Mouse (Mus musculus): ENCODE results near the gene Nup133. TPM values are rescaled to one million over a fixed set of nuclear protein-coding genes. Genes with fewer than 3 reads are reported as not detected.

The Nup133 gene
- polyA plus RNA-seq, 1 experiment, result 11.5 TPM

DNA sequence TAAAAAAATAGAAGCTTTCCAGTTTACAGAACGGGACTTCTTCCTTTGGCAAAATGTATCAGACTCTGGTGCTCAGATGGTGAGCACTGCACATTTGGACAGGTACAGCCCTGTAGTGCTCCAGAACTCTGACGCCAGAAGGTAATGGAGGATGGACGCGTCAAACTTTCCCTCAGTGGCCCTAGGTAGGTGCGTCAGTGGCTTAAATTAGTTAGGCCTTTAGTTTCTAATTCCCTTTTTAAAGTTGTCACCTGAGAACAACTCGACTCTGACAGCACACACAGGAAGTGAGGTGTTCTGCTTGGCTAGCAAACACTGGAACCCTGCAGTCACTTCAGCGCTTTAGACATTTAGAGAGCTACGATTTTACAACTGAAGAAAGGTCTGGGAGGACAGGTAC lies 4.6 kb upstream of the Nup133 start:
- DNase-seq (ENCODE audit: low read depth), result no peak

DNA sequence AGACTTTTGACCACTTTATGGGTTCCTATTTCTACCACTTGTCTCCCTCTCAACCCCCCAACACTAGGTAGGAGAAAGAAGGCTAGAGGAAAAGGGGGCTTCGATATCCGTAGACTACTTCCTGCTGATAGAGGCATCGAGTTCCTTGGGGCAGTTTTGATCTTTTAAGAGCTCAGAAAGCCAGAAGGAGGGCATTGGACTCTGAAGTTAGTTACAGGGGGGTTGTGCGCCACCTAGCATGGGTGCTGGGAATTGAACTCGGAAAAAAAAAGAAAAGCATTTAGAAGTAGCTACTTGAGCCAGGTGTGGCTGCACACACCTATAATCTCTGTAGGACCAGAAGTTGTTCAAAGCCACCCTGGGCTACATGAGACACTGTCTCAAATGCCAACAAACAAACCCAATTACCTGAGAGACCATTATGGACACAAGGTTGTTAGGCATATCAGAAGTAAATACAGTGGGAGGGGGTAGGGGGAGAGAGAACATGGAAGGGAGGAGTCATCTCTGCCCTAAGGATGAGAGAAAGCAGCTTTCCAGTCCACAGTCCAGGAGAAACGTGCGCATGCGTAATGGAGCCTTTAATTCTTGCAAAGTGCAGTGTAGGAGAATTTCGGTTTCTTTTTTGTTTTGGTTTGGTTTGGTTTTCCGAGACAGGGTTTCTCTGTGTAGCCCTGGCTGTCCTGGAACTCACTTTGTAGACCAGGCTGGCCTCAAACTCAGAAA lies 1.2 kb upstream of the Nup133 start:
- DNase-seq (ENCODE audit: low read depth), result no peak

DNA sequence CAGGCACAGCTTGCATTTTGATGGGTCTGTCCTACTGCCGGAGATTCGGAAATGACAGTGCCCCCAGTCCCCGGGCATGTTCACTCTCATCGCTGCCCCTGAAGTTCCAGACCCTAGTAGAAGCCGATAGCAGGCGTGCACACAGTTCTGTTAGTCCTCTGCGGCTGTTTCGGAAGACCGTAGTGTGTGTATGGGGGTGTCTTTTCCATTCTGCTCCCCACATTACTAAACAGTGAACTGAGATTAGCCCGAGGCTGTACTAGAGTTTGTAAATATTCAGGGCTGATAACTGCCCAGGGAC lies 571 bp upstream of the Nup133 start:
- no peak for DNase-seq (ENCODE audit: low read depth)

DNA sequence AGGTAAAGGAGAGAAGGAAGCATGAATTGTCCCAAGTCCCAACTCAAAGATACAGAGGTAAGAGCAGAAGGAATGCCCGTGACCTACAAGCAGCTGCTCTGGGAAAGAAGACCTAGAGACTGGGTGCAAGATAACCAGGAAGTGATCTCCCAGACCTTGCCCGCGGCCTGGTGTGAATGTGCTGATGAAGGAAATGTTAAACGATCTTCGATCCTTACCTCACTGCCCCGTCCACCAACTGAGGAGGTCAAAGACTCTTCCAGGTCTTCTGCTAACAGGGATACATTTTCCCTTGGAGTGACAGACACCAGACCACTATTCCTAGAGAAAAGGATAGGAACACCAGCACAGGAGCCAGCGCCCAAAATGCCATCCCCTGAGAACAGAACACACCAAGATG lies 20.0 kb downstream of the Nup133 start:
- DNase-seq (ENCODE audit: low read depth), result no peak

DNA sequence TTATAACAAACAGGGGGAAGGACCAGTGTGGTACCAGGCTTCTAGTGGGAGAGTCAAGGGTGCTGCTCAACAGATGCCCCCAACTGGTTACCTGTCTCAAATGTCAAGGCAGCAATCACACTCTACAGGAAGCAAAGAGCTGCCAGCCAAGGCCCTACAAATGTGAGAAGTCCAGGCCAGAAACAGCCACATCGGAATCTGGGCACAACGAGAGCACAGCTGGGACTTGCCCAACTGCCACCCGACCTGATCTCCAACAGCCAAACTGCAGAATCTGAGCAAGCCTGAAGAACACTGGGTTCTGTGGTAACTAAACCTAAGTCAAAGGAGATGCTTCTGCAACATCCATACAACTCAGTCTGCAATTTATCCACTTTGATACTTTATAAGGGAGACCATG lies 23.4 kb downstream of the Nup133 start:
- DNase-seq (ENCODE audit: low read depth), result no peak

DNA sequence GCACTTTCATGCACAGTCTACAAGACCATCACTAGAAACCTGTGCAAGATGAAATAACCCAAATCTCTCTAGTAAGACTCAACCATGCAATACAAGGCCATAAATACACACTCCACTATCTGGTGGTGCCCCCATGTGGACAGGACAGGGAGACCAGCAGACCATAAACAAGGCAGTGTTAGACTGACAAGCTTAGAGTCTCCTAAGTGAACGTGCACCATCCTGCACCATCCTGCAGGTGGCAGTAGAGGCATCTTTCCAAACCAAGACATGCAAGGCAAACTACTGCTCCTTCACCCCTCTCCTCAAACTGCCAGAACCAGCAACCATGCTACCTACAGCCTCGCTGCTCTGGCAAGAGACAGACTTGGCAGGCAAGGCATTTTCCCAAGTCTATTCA lies 24.3 kb downstream of the Nup133 start:
- no peak for DNase-seq (ENCODE audit: low read depth)

DNA sequence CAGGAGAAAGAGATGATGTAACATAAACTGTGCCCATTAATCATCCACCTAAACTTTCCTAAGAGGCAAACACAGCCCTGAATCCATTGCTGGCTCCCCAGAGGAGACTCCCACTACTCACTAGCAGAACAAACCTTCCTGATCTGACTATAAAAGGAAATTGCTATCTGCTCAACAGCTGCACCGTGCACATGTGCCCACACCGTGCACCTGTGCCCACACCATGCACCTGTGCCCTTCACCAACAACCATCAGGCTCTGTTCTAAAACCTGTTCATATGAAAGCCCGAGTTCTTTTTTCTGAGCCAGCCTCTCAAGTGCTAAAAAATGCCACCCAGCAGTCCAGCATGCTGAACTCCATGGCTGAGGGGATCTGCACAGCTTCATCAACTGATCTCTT lies 34.4 kb downstream of the Nup133 start:
- no peak for DNase-seq (ENCODE audit: low read depth)

DNA sequence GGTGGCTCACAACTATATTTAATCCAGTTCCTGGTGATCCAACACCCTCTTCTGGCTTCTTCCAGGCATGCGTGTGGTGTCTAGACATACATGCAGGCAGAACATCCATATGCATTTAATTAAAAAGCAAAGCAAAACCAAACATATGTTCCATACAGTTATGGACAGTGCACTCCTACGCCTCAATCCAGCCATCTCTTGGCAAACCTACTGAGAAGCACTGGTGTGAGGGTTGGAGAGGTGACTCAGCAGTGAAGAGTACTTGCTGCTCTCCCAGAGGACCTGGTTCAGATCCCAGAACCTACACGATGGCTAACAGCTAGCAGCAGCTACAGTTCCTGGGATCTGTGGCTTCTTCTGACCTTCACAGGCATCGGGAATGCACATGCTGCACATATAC lies 36.8 kb downstream of the Nup133 start:
- no peak for DNase-seq (ENCODE audit: low read depth)

DNA sequence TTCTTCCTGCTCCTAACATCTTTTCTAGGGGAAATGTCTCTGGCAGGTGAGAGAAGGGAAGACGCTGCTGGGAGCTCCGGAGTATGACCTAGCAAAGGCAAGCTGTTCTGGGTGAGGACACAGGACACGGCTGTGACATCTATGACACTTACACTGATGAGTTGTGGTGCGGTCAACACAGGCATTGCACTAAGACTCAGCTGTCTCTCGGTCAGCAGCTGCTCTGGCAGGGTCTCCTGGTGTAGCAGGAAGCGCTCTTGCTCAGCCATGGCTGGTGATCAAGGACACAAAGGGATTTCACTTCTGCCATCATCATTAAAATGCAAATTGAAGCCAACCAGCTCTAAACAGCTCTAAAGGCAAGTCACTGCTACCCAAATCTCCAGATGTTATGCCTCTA lies 41.5 kb downstream of the Nup133 start:
- DNase-seq (ENCODE audit: low read depth), result no peak

DNA sequence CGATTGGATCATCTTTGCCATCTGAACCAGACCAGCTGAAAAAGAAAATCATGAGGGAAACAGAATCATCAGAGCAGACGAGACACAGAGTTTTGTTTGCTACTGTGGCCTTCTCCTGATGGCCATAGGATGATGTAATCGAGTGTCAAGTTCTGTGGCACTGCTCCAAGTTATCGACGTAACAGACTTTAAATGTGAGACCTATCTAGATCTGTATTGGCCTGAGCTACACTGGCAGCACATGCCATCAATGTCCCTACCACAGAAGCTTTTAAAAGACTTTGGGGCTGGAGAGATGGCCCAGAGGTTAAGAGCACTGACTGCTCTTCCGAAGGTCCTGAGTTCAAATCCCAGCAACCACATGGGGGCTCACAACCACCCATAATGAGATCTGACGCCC lies 46.4 kb downstream of the Nup133 start:
- DNase-seq (ENCODE audit: low read depth), result no peak

DNA sequence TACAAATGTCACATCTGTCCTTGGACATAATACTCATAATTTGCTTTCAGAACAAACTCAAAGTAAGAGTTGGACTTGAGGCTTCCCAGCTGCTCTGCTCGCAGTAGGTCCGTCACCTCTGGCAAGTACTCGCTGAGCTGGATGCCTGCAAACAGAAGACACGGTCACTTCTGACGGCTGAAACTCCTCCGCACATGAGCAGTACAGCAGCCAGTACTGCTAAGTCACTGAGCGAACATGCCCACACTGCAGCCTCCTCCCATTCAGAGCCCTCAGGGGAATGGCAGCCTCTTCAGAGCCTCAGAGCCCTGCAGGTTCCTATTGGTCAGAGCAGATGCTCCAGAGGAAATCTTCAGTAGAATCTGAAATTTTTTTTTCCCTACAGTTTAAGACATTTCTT lies 49.7 kb downstream of the Nup133 start:
- no peak for DNase-seq (ENCODE audit: low read depth)

DNA sequence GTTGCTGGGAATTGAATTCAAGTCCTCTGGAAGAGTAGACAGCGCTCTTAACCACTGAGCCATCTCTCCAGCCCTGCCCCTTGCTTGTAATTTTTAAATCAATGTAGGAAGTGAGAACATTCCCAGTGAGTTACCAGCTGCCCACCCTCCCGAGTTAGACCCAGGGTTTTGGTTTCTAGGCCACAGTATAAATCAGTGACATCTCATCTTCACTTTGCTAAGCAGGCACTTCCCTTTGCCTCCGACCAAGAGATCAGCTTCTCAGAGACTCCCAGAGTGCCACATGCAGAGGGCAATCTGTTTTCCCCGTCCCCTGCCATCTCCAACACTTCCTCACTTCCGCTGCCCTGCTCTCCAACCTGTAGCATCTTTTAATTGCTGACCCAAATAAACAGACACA lies 50.5 kb downstream of the Nup133 start:
- DNase-seq (ENCODE audit: low read depth), result no peak

DNA sequence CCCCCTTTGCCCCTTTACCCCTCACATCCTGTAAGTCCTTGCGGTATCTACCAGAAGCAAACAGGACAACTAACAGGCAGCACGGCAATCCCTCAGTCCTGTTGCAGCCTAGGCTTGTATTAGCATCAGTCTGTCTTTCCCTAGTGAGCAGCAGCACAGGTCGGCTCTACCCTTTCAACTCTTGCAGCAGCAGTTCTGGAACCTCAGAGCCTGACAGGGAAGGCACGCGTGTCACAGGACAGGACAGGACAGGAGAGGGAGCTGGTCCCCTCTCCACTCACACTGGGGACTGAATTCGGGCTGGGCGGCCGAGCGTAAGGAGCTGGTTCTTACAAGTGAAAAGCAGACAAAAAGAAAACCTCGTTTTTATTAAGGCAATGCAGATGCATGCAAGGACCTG lies 52.3 kb downstream of the Nup133 start:
- no peak for DNase-seq (ENCODE audit: low read depth)

DNA sequence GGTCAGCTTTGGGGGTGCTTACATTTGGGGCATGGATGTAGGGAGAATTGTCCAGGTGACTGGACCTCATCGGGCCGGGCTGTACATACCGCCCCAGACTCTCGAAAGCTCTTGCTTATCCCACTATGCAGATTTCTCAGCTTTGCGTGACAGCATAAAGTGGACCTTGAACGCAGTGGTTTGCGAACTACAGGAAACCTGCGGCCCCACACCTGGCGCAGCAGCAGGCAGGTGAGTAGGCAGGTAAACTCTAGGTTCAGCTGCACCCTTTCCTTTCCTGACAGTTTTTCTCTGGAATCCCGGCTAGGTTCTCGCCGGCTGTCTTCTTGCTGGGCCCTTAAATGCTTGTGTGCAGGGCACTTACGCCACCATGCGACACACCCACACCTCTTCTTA lies 52.7 kb downstream of the Nup133 start:
- no peak for DNase-seq (ENCODE audit: low read depth)

DNA sequence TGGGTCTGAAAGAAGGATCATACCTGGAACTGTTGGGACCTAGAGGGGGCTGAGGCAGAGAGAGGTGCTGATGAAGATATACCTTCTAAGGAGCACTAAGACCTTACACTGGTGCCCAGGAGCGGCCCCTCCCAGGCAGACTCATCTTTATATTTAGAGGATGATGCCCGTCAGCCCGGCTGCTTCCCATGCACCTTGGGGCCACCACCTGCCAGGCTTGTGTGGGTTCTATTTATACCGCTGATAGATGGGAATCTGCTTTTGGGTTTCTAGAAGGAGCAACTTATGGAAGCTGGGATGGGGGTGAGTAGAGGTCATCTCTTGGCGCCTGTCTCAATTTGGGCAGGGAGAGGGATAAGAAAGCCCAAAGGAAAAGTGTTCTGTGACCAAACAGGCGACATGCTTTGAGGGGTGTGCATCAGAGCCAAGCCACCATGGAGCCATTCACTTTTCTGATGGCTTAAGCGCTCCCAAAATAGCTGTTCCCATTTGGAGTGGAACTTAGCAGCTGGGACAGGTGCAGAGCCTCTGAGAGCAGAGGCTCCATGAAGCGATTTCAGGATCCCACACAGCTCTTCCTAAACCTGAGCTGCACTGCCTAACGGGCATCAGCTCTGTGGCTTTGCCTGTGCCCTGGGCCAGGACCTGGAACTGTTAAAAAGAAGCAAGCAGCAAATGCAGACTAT lies 53.2 kb downstream of the Nup133 start:
- DNase-seq (ENCODE audit: low read depth), result no peak

DNA sequence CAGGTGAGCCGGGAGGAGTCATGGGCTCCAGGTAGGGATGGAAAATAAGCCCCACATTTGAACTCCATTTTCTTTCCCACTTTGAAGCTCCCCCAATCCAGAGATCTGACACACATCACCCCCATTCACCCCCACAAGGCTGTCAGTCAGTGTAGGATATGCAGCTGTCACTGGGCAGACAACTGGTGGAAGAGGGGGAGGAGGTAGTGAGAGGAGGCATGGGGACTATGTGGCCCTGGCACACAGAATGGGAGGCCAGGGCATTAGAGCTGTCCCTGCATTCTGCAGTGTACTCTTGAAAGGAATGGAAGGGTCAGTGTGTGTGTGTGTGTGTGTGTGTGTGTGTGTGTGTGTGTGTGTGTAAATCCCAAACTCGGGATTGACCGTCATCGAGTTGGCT lies 53.8 kb downstream of the Nup133 start:
- no peak for DNase-seq (ENCODE audit: low read depth)

DNA sequence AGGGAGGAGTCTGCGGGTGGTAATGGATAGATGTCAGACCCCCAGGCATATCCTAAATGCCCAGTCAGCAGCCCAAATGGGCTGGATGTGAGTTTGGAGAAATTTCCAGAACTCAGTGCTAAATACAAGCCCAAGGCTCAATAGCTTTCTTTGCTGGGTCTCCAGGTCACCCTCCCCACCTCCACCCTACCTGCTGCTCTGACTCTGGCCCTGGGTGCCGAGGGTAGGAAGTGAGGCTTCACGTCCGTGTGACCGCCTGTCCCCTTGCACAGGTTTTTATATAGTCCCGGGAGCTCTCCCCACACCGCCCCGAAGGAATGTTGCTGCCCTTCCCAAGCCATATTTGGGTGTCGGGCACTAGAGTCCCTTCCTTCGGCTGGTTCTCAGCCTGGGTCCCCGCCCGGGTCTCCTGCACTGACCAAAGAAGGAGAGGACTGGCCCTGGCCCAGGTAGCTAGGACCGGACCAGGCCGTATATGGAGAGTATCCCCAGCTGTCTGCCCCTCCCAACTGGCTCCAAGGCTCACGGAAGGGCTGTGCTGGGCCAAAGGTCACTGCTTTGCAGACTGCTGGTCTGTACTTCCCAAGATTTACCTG lies 54.5 kb downstream of the Nup133 start, which contains the start of gene Acta1:
Gene Acta1, minus strand, starts transcription at position 250 of the 596 bp plus-strand sequence.
- DNase-seq (ENCODE audit: low read depth), result no peak

DNA sequence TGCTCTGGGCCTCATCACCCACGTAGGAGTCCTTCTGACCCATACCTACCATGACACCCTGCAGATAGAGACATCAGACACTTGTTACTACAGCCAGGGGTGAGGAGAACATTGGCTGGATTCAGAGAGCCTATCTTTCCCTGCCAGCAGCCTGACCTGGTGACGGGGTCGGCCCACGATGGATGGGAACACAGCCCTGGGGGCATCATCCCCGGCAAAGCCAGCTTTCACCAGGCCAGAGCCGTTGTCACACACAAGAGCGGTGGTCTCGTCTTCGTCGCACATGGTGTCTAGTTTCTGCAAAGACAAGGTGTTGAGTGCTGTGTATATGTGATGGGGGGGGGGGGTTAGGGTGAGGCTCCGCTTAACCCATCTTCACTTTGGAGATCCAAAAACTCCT lies 55.7 kb downstream of the Nup133 start:
- no peak for DNase-seq (ENCODE audit: low read depth)

DNA sequence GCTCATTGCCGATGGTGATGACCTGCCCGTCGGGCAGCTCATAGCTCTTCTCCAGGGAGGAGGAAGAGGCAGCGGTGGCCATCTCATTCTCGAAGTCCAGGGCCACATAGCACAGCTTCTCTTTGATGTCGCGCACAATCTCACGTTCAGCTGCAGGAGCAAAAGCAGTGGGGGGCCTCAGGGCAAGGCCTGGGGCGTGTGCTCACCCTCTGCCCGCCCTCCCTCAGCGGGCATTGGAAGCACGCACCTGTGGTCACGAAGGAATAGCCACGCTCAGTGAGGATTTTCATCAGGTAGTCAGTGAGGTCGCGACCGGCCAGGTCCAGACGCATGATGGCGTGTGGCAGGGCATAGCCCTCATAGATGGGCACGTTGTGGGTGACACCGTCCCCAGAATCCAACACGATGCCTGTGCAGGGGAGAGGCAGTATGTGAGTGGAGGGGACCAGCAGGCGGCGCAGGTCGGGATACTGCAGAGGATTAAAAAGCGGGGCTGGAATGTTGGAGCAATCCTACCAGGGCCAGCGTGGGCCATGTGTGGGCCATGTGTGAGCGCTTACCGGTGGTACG lies 56.4 kb downstream of the Nup133 start:
- DNase-seq (ENCODE audit: low read depth), result no peak

DNA sequence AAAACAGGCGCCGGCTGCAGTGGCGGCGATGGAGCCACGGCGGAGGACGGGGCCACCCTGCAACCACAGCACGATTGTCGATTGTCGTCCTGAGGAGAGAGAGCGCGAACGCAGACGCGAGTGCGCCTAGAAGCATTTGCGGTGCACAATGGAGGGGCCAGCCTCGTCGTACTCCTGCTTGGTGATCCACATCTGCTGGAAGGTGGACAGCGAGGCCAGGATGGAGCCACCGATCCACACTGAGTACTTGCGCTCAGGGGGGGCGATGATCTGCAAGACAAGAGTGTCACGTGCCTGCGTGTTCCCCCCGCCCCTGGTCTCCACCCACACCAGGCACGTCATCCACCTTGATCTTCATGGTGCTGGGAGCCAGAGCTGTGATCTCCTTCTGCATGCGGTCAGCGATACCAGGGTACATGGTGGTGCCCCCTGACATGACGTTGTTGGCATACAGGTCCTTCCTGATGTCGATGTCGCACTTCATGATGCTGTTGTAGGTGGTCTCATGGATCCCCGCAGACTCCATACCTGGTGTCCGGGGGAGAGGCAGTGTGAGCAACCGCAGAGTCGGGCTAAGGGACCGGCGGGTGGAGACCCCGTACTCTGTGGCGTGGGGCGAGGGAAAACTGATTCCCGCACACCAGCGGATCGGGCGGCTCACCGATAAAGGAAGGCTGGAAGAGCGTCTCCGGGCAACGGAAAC lies 57.0 kb downstream of the Nup133 start:
- DNase-seq (ENCODE audit: low read depth), result no peak

DNA sequence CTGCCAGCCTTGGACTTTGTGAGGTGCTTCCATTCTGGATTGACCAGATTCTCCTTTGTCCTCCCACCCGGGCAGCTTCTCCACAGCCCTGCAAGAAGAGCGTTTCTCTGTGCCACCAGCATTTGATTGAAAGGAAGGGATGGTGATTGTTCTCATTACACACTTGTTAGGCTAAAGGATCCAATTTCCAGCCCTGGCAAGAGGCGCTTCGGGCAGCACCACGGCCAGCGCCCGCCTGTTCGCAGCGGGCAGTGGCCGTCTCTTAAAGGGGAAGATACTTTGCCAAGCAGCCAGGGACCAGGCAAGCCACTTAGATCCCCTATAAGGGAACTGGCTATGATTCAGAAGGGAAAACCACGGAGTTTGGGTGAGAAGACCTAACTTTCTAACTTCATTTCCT lies 57.8 kb downstream of the Nup133 start:
- no peak for DNase-seq (ENCODE audit: low read depth)

DNA sequence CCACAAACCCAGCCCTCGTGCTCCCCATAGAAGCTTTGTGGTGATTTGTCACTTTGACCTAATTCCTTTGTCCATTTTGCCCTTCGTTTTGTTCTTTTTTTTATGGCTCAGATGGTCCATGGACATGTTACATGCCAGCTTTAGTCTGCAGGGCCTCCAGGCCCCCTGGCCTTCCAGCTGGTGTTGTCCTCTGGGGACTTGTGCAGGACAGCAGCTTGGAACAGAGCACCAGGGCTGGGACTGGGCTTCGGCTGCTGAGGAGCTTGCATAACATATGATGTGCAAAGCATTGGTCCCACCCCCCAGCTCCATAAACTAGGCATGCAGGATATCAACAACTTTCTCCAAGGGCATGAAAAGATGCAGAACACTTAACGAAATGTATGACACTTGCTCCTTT lies 59.3 kb downstream of the Nup133 start:
- no peak for DNase-seq (ENCODE audit: low read depth)

DNA sequence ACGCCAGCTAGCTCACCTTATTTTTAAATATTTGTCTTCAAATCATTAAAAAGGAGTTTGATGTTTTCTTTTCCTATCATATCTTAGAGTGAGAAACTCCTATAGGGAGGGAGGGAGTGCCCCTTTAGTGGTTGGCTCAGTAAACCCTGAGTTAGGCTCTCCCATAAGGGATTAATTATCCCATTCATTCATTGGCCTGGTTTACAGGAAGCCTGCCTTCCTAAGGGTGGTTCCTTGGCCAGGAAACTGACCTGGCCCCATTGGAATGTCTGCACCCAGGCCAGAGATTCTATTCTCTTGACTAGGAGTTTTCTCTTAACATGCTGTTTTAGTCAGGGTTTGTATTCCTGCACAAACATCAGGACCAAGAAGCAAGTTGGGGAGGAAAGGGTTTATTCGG lies 61.1 kb downstream of the Nup133 start:
- no peak for DNase-seq (ENCODE audit: low read depth)

All from gonadal fat pad, adult 2 months (tissue).